Mouse (Mus musculus): ENCODE measurements around the gene Gm826.

The Gm826 gene

DNA sequence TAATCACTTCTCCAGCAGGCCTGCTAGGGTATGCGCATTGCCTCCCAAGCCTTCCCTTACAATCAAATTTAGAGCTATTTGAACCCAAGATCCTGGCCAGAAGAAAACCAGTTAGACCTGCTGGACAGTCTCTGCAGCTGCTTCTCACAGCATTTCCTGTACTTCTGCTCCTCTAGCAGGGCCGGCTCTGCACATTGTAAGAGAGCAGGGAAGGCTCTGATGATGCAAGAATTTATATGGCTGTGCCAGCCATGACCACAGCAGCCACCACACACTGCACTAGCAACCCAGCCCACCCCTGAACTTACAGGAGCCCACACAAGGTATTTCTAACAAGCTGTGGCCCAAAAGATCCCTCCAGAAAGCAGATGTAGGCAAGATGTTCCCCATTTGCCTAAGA lies 19.6 kb upstream of the Gm826 start:
- WGBS: 62% methylated on average over 2 of the region's 2 CpGs

DNA sequence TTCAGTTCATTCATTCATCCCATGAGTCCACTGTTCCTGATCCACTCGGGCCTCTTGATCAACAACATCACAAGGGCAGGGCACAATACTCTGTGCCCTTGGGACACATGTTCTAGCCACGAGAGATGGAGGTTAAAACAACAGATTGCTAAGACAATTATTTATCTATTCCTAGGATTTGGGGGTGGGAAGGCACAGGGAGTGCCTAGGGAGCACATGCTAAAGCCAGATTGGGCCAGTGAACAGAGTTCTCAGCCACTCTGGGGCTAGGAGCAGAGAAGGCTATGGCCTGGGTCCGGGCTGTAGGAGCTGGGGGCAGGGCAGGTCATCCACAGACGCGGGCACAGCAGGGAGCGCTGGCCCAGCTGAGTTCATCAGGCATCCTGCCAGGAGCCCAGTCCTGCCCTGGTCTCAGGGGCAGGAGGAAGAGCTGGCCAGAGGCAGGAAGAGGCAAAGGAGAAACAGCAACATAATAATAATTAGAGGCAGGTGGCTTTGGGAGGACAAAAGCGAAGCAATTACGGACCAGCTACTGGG lies 17.1 kb upstream of the Gm826 start:
- WGBS: 49% methylated on average over 8 of the region's 8 CpGs

GRCm38 (mm10) chr2:160349578-160349977 lies 15.6 kb upstream of the Gm826 start:
- 95% methylated on average over 4 of the region's 4 CpGs for WGBS

- 89% methylated on average over 7 of the region's 7 CpGs for WGBS
These were observed 14.8 kb upstream of the Gm826 start for GRCm38 (mm10) chr2:160348796-160349195.

DNA sequence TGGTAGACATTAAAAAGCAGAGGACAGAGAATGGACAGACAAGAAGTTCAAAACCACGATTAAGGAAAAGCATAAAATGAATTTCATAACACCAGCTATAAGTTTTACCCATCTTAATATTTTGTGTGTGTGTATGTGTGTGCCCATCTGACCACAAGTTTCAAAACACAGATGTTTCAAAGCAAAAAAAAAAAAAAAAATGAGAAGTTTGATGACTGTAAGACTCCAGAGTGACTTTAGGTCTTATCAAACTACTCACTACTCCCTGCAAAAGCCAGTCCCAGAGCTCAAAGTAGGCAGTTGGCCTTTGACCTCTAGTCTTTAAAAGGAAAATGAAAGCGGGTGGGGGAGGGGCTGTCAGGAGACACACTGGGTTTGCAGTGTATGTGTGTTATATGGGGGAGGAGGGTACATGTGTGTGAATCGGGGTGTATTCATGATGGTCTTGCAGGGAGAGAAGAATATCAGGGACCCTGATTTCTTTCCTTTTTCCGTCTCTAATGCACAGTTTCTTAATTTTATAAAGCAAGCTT lies 14.2 kb upstream of the Gm826 start:
- 77% methylated on average over 4 of the region's 4 CpGs for WGBS

GRCm38 (mm10) chr2:160340121-160340520 lies 6.2 kb upstream of the Gm826 start:
- 85% methylated on average over 4 of the region's 4 CpGs for WGBS

DNA sequence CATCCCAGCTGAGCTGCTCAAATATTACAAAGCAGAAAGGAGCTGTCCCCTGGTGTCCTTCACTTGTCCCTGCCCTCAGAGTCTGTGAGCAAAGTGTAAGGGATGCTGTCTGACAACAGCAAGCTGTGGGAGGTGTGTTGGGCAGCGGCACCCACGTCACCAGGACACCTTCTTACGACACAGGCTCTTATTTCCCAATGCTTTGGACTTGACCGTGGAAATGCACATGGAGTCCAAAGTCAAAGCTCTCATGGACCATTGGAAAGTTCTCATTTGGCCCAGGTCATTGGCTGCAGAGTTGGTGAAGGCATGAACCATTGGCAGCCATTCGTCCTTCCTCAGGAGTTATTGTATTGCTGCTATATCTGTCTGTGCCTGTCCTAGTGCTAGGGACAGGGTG lies 5.6 kb upstream of the Gm826 start:
- WGBS: 96% methylated on average over 5 of the region's 5 CpGs

DNA sequence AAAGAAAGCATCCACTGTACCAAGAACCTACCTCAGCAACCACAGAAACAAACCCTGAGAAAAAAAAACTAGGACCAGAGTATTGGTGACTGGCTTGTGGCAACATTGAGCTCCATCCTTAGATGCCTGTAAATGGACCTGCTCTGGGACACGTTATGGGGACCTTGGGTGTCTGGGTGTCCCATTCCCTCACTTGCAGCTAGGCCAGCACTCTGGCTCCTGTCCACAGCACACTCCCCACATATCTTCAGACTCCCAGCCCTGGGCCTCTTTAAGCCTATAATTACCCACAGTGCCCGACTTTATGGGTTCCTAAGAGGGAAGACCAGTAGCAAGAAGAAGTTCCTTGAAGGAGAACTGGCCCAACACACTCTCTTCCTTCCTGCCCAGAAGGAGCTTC lies 2.1 kb upstream of the Gm826 start:
- WGBS: 78% methylated on average over 2 of the region's 2 CpGs

DNA sequence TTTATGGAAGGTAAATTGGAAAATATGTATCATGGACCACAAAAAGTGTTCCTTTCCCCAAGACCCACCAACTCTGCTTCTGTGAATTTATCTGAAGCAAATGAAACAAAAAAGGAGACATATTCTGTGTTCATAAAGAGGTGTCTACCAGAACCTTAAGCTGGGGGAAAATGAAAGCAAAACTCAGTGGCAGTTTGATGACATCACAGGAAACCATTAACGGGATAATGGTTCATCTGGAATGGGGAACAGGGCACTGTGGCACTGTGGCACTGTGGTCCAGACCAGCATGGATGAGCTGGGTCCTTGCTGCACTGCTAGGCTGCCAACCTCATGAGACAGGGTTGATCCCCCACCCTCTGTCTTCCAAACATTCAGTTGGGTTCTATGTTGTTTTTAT lies 1.1 kb upstream of the Gm826 start:
- 65% methylated on average over 1 of the region's 1 CpGs for whole genome bisulfite sequencing

DNA sequence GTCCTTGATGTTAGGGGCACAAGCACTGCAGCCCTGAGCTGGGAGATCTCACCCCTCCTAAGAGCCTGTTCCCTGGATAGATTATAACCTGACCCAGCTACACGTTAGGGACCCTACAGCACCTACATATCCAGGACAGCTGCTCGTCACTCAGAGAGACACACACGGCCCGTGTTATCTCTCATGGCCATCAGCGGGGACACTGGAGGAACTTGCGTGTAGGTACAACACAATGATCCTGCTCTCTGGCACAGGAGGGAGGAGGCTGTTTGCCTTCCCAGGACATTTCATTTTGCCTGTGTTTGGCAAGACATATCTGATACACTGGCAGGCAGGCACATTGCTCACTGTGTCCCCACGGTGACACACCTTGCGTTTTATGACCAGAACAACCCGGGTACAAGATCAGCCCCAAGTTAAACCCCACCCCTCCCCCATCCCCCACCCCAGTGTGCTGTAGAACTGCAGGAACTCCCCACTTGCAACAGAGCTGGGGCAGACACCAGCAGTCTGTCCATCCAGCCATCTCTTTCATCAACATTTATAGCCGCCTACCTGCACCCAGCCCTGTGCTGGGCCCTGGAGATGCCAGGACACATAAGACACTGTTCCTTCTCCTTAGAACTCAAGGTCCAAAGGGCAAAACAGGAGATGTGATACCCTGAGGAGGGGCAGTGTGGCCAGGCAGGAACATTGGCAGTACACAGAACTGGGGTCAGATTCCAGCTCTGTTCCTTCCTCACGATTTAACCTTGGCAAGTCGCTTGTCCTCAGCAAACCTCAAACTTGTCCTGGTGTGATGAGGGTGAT lies 1.2 kb downstream of the Gm826 start:
- 96% methylated on average over 12 of the region's 12 CpGs for WGBS

DNA sequence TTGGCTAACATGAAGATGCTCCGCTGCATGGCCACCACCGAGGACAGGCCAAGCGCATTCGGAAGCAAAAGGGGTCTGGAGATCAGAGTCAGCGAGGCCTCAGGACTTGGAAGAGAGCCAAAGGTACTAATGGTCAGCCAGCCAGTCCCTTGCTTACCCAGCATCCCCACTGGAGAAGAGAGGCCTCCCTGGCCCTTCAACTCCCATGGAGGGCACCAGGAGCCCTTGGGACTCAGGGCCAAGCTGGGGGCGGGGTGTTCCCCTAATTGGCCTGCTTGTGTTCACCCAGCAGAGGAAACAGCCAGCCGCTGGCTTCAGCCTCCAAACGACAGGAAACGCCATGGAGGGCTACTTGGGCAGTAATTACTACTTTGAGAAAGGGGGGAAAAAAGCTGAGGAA lies 5.1 kb downstream of the Gm826 start:
- 59% methylated on average over 9 of the region's 9 CpGs for WGBS

GRCm38 (mm10) chr2:160327716-160328115 lies 6.2 kb downstream of the Gm826 start:
- 91% methylated on average over 4 of the region's 4 CpGs for WGBS

- WGBS: 57% methylated on average over 4 of the region's 4 CpGs
These were observed 6.8 kb downstream of the Gm826 start for GRCm38 (mm10) chr2:160327167-160327566.

DNA sequence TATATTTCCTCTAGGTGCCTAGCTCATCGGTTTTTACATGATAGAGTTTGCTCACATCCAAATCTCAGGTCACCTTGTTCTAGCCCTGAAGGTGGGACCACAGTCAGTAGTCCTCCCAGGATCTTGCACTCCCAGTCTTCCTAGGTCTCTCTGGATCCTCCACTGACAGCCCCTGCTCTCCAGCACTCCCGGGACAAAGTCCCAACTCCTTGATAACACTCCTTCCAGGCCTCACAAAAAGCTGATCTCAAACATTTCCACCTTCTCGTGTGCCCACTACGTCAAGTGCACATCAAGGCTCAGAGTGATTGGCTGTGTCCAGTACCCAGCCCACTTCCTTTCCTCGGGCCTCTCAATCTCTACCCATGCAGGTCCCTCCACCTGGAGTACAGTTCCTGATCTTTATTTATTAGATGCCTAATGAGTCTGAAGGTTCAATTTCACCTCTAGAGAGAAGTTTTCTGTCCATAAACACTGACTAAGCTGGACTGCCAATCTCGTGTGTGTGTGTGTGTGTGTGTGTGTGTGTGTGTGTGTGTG lies 8.8 kb downstream of the Gm826 start:
- 89% methylated on average over 6 of the region's 6 CpGs for WGBS

DNA sequence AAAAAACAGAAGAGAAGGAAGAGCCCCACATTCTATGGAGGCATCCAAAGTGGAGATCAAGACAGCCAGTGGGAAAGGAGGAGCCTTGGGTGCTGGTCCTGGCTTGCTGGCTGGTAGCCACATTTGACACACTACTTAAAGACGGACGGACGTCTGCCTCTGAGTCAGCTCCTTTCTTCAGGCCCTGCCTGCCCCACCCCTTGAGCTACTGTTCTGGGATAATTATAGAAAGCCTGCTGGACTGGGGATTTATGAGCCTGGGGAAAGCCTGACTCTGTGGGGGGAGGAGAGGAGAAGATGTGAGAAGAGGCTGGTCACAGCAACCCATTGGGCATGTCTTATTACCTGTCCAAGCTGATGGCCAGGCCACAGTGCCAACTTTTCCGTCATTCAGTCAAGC lies 12.1 kb downstream of the Gm826 start:
- 51% methylated on average over 4 of the region's 4 CpGs for WGBS

- 75% methylated on average over 4 of the region's 4 CpGs for WGBS
These were observed 15.7 kb downstream of the Gm826 start for GRCm38 (mm10) chr2:160318255-160318654.

- 52% methylated on average over 12 of the region's 12 CpGs for WGBS
These were observed 20.4 kb downstream of the Gm826 start for GRCm38 (mm10) chr2:160313595-160314007.

DNA sequence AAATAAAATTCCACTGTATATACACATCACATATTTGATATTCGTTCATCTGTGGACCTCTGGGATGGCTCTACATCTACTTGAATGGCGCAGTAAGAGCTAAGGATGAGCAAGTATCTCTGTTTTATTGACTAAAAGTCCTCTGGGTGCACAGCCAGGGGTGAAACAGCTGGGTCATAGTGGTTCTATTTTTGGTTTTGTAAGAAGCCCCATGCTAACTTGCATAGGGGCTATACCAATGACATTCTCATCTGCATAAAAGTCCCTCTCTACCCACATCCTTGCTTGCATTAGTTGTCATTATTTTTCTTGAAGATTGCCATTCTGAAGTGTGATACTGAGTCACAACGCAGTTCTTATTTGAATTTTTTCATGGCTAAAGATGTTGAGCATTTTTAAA lies 28.9 kb downstream of the Gm826 start:
- 90% methylated on average over 3 of the region's 3 CpGs for WGBS

- WGBS: 84% methylated on average over 2 of the region's 2 CpGs
These were observed 30.0 kb downstream of the Gm826 start for GRCm38 (mm10) chr2:160303992-160304391.

DNA sequence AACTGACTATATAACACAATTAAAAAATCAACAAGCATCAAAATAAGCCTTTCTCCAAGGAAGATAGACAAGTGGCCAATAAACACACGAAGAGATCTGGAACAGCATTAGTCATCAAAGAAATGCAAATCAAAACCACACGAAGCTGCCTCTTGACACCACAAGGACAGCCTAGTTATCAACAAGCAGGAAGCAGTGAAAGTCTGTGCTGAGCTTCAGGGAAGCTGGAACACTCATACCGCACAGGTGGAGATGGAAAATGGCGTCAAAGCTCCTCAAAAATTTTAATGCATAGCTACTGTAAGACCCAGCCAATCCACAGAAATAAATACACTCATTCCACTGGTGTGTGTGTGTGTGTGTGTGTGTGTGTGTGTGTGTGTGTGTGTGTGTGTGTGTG lies 31.9 kb downstream of the Gm826 start:
- WGBS: 74% methylated on average over 4 of the region's 4 CpGs

DNA sequence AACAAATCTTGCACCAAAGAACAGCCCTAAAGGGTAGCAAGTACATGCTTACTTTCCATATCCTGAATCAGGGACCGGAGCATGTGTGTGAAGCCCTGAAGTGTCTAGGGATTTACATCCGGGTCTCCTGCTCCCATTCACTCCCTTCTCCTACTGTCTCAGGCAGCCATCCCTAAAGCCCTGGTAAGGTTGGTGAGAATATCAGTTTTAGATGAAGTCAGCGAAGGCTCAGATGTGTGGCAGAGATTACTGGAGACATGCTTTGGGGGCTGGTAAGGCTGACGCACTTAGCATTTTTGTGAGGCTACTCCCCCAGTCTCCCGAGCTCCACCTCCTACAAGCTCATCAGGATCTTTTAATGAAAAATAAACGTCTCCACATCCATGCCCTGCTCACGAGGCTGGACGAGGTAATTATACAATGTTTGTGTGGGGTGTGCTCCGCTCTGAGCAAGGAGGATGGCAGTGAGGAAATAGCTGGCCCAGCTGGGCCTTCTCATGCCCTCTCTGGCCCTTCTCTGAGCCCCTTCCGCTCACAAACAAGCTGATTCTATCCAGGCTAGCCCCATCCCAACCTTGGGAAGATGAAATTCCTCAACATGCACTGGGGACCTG lies 45.3 kb downstream of the Gm826 start:
- WGBS: 84% methylated on average over 10 of the region's 10 CpGs

- WGBS: 89% methylated on average over 5 of the region's 5 CpGs
These were observed 57.9 kb downstream of the Gm826 start for GRCm38 (mm10) chr2:160275959-160276657.
